Comparison of ENCODE assay signal across 8 mouse cellular contexts in the genomic region with DNA sequence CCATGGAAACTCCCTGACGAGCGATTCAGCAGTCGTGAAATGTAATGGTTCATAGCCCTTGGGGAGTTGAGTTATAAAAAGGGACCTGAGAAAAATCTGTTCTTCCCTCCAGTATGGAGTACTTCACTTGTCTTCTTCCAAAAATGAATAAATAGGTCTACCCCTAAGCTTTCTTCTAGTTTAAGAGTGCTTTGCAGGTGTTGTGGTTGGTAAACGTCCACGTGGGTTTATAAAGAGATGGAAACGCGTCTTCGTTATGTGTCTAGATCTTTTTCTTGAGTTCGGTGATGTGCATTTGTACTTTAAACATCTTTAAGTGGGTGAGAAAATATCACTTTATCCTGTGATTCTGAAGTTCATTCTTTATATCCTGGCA. TPM values are rescaled to one million over a fixed set of nuclear protein-coding genes. Genes with fewer than 3 reads are reported as not detected.
DNase-seq lines count a peak whose midpoint lies in the region; ATAC-seq and TF ChIP-seq lines count a peak whose summit lies in the region.

No protein-coding gene starts in this region.

- peaks cover 22% of the 10 kb centered on the region for H3K36me3 ChIP-seq in heart, embryonic 14.5 days (ENCODE audit: control insufficient read depth, insufficient read depth, low read length)
- H3K36me3 ChIP-seq in ES-E14 (ENCODE audit: control insufficient read depth, insufficient read depth, low read length, poor library complexity, severe bottlenecking): peaks cover 10% of the 10 kb centered on the region
- peaks cover 10% of the 10 kb centered on the region for H3K36me3 ChIP-seq in forebrain, embryonic 16.5 days (ENCODE audit: control insufficient read depth, insufficient read depth)
- peaks cover 14% of the 10 kb centered on the region; the same call in 1 of the 2 replicates for H3K36me3 ChIP-seq in liver, postnatal 0 days (replicated peaks; ENCODE audit: insufficient read depth, low read length)

- no peaks in the 10 kb centered on the region for H3K9me3 ChIP-seq in heart, embryonic 14.5 days (ENCODE audit: control insufficient read depth, low read length)
- H3K9me3 ChIP-seq in ES-E14 (ENCODE audit: control insufficient read depth, insufficient read depth, low read depth, low read length): no peaks in the 10 kb centered on the region
- no peaks in the 10 kb centered on the region for H3K9me3 ChIP-seq in forebrain, embryonic 16.5 days (ENCODE audit: control insufficient read depth, low read length)
- no peaks in the 10 kb centered on the region for H3K9me3 ChIP-seq in liver, postnatal 0 days (ENCODE audit: low read length)

- intact Hi-C loops in heart, postnatal 25 days (cut with DNase I): loop anchor here (10.0 kb wide), 2 partner anchors 109 to 209 kb away; partner anchors contain the start of genes Gtpbp4 and Larp4b

- H3K27ac ChIP-seq in heart, embryonic 14.5 days (replicated peaks in 1 of 2; ENCODE audit: control insufficient read depth in 1 of 2, insufficient read depth in 1 of 2, low read depth in 2 of 2, low read length in 2 of 2): peak overlapping the region; percentile 61 to 87
- H3K27ac ChIP-seq in ES-E14 (ENCODE audit: insufficient read depth, low read depth, low read length, poor library complexity, severe bottlenecking): peak overlapping the region; percentile 79; the same call in 1 of the 2 replicates
- H3K27ac ChIP-seq in forebrain, embryonic 16.5 days (ENCODE audit: low read length): peak overlapping the region; percentile 91
- H3K27ac ChIP-seq in liver, postnatal 0 days (ENCODE audit: low read depth): peak overlapping the region; percentile 8; the same call in 1 of the 2 replicates

- H3K9ac ChIP-seq in heart, embryonic 14.5 days (ENCODE audit: low read length): peak overlapping the region; percentile 77
- H3K9ac ChIP-seq in ES-E14 (ENCODE audit: insufficient read depth, low read depth, low read length, poor library complexity, severe bottlenecking): peak overlapping the region; percentile 92
- H3K9ac ChIP-seq in forebrain, embryonic 16.5 days (replicated peaks; ENCODE audit: low read depth, low read length): peak overlapping the region; percentile 56
- H3K9ac ChIP-seq in liver, postnatal 0 days (replicated peaks): peak overlapping the region; percentile 77

- peak overlapping the region; percentile 69 to 85 for H3K4me3 ChIP-seq in heart, embryonic 14.5 days (ENCODE audit: control insufficient read depth in 1 of 2, insufficient read depth in 1 of 2, low read depth in 1 of 2, low read length in 2 of 2)
- peak overlapping the region; percentile 89 to 98 for H3K4me3 ChIP-seq in ES-E14 (ENCODE audit: insufficient read depth in 1 of 2, low read depth in 1 of 2, low read length in 2 of 2, poor library complexity in 1 of 2, severe bottlenecking in 1 of 2)
- H3K4me3 ChIP-seq in forebrain, embryonic 16.5 days (replicated peaks; ENCODE audit: low read length): peak overlapping the region; percentile 52
- H3K4me3 ChIP-seq in liver, postnatal 0 days (ENCODE audit: low read depth, low read length): peak overlapping the region; percentile 83

- H3K27me3 ChIP-seq in heart, embryonic 14.5 days (ENCODE audit: control insufficient read depth, insufficient read depth, low read length): no peaks in the 10 kb centered on the region
- no peaks in the 10 kb centered on the region for H3K27me3 ChIP-seq in forebrain, embryonic 16.5 days (replicated peaks; ENCODE audit: control insufficient read depth, insufficient read depth, low read length)
- H3K27me3 ChIP-seq in liver, postnatal 0 days (ENCODE audit: insufficient read depth, low read length): no peaks in the 10 kb centered on the region

- ATAC-seq in heart, embryonic 14.5 days (ENCODE audit: insufficient number of reproducible peaks, insufficient read depth, low FRiP score, low read depth): no peak
- no peak for ATAC-seq in forebrain, embryonic 16.5 days
- ATAC-seq in liver, postnatal 0 days: no peak
- ATAC-seq in megakaryocyte progenitor cell, adult 5-6 weeks (replicated peaks; ENCODE audit: poor library complexity): no peak

- in situ Hi-C loops in ES-E14 (cut with MboI; ENCODE audit: low sequenced_read_pairs in 2 of 2, unreplicated experiment in 2 of 2): no loop called here

- 0 out of 4 replicates have a peak, but pooled peaks cover 0 to 3% of the 10 kb centered on the region in 2 experiments for H3K4me1 ChIP-seq in heart, embryonic 14.5 days (ENCODE audit: control insufficient read depth in 2 of 2, insufficient read depth in 2 of 2, low read length in 2 of 2)
- peaks cover 0 to 2% of the 10 kb centered on the region in 2 experiments; a peak in 1 of 4 replicates for H3K4me1 ChIP-seq in ES-E14 (ENCODE audit: control insufficient read depth in 2 of 2, insufficient read depth in 2 of 2, low read length in 2 of 2, poor library complexity in 1 of 2)
- H3K4me1 ChIP-seq in forebrain, embryonic 16.5 days (replicated peaks; ENCODE audit: control insufficient read depth, insufficient read depth, low read length): peaks cover 14% of the 10 kb centered on the region
- H3K4me1 ChIP-seq in liver, postnatal 0 days (ENCODE audit: insufficient read depth): peaks cover 3% of the 10 kb centered on the region; the same call in 1 of the 2 replicates

- TF ChIP-seq CTCF in liver, postnatal 0 days (IDR thresholded peaks at IDR 0.05; ENCODE audit: low read depth): no peak

- peak overlapping the region; percentile 83 for H3K4me2 ChIP-seq in heart, embryonic 14.5 days (ENCODE audit: low read length)
- H3K4me2 ChIP-seq in forebrain, embryonic 16.5 days (ENCODE audit: low read length): peak overlapping the region; percentile 77
- H3K4me2 ChIP-seq in liver, postnatal 0 days (ENCODE audit: low read depth, low read length): peak overlapping the region; percentile 77

- TF ChIP-seq EP300 in liver, postnatal 0 days (IDR thresholded peaks at IDR 0.05; ENCODE audit: low read depth): 0 out of 2 replicates have a peak, but pooled peaks have one; percentile 4

- 6% methylated on average over 9 of the region's 9 CpGs for WGBS in heart, embryonic 14.5 days
- 1% methylated on average over 9 of the region's 9 CpGs for WGBS in forebrain, embryonic 16.5 days
- WGBS in liver, postnatal 0 days (ENCODE audit: insufficient replicate concordance): 2% methylated on average over 9 of the region's 9 CpGs

- no peak for DNase-seq in heart, postnatal 25 days (ENCODE audit: low spot score)
- DNase-seq in ES-E14 (ENCODE audit: low read depth, low spot score) (no peak), MN1 (ENCODE audit: low spot score) (no peak)
- DNase-seq in liver, postnatal 0 days: no peak
- no peak for DNase-seq in gastrocnemius, postnatal 25 days

TF ChIP-seq in ES-E14, 5 proteins besides CTCF, POLR2A, EP300 and RAD21:
- TF ChIP-seq MAFK (IDR thresholded peaks at IDR 0.05; ENCODE audit: insufficient read depth, low read depth, low read length) (no peak), CHD2 (IDR thresholded peaks at IDR 0.05; ENCODE audit: low read depth, low read length) (no peak), ZC3H11A (IDR thresholded peaks at IDR 0.05; ENCODE audit: borderline replicate concordance, low read depth, low read length) (no peak), HCFC1 (IDR thresholded peaks at IDR 0.05; ENCODE audit: borderline replicate concordance, insufficient read depth, low read length) (no peak)
TF ChIP-seq in ES-E14: peak in this region for 0.

RNA-seq across cellular contexts. Expression of gene Idi1, which starts 0.9 kb away (rescaled TPM):
- 39.0 and 43.6 TPM in 2 replicates for polyA plus RNA-seq in heart, embryonic 14.5 days (2014; fragmentation: Nextera tagmentation; extraction: Ambion mirVana)
- total RNA-seq in heart, postnatal 25 days (2021): 1 to 10 TPM; 5.6 to 6.4 TPM
- 23.8 and 31.5 TPM in 2 replicates for total RNA-seq in ES-E14 (2012; rRNA removed)
- 99.8 and 101 TPM in 2 replicates for polyA plus RNA-seq in forebrain, embryonic 16.5 days (2015; fragmentation: Nextera tagmentation; extraction: Ambion mirVana)
- polyA plus RNA-seq in liver, postnatal 0 days (2015; fragmentation: Nextera tagmentation; extraction: Ambion mirVana): 31.2 and 35.0 TPM in 2 replicates
- 1 to 10 TPM; 4.5 to 5.3 TPM for total RNA-seq in gastrocnemius, postnatal 25 days (2021)
- total RNA-seq in megakaryocyte progenitor cell, adult 5-6 weeks (2015): 33.1 and 33.4 TPM in 2 replicates
- total RNA-seq in megakaryocyte progenitor cell, adult 5-6 weeks (2017): 24.1 and 27.9 TPM in 2 replicates

RNA-seq across cellular contexts. Expression of gene Wdr37, which starts 14.5 kb away (rescaled TPM):
- polyA plus RNA-seq in heart, embryonic 14.5 days (2014; fragmentation: Nextera tagmentation; extraction: Ambion mirVana): 23.8 TPM in 2 replicates
- total RNA-seq in heart, postnatal 25 days (2021): 10 to 100 TPM; 28.9 to 35.2 TPM
- 15.4 and 16.8 TPM in 2 replicates for total RNA-seq in ES-E14 (2012; rRNA removed)
- polyA plus RNA-seq in forebrain, embryonic 16.5 days (2015; fragmentation: Nextera tagmentation; extraction: Ambion mirVana): 48.8 and 51.0 TPM in 2 replicates
- 5.2 and 5.8 TPM in 2 replicates for polyA plus RNA-seq in liver, postnatal 0 days (2015; fragmentation: Nextera tagmentation; extraction: Ambion mirVana)
- 10 to 100 TPM; 24.7 to 33.0 TPM for total RNA-seq in gastrocnemius, postnatal 25 days (2021)
- 19.4 and 20.0 TPM in 2 replicates for total RNA-seq in megakaryocyte progenitor cell, adult 5-6 weeks (2015)
- 16.7 and 18.1 TPM in 2 replicates for total RNA-seq in megakaryocyte progenitor cell, adult 5-6 weeks (2017)

Comparison
In these comparisons a context has a peak if more than half of its experiments do, and no peak if none do; other contexts are left out.
1. H3K27ac ChIP-seq: peak in every context shown above with its lines; median percentile 91 in forebrain, embryonic 16.5 days; 79 in ES-E14; 74 in heart, embryonic 14.5 days; 8 in liver, postnatal 0 days.